Mouse (Mus musculus) midbrain, embryonic 15.5 days (tissue): ENCODE measurements around the gene Zfp689. TPM values are rescaled to one million over a fixed set of nuclear protein-coding genes. Genes with fewer than 3 reads are reported as not detected.

Experiments
- microRNA-seq: library from miRNA; unstranded; fragments of <30 nt; microRNA quantifications from one replicate; pipeline ENCODE4, GENCODE M21; 2016
- polyA plus RNA-seq: library from polyadenylated mRNA; unstranded; fragments of >200 nt; fragmentation: Nextera tagmentation; extraction: Ambion mirVana; gene quantifications from 2 replicates; pipeline ENCODE4 v1.2.1, GENCODE M21; 2015

Gene Zfp689
- polyA plus RNA-seq, 1 experiment from 2014 or later: 16.4 TPM

Small RNA genes within 50 kb of the gene (microRNA-seq; reads per million reads assigned to microRNA genes)
- gene Gm47278: not detected
- gene Mir7060: 0.55 reads per million

Other genes starting within 250 kb of the Zfp689 start
- gene Tbc1d10b, start 240.7 kb downstream of the Zfp689 start, polyA plus RNA-seq: 39.6 and 44.8 TPM in 2 replicates
- gene Mylpf, start 240.3 kb downstream of the Zfp689 start, polyA plus RNA-seq: 3.9 and 5.0 TPM in 2 replicates
- gene Zfp553, start 216.1 kb downstream of the Zfp689 start, polyA plus RNA-seq: 63.7 and 64.1 TPM in 2 replicates
- gene Sept1, start 216.0 kb downstream of the Zfp689 start, polyA plus RNA-seq: 17.0 and 18.2 TPM in 2 replicates
- gene Zfp771, start 204.9 kb downstream of the Zfp689 start, polyA plus RNA-seq: 72.0 and 73.1 TPM in 2 replicates
- gene Dctpp1, start 188.4 kb downstream of the Zfp689 start, polyA plus RNA-seq: 114 and 118 TPM in 2 replicates
- gene Sephs2, start 175.1 kb downstream of the Zfp689 start, polyA plus RNA-seq: 59.9 and 62.3 TPM in 2 replicates
- gene Itgal, start 152.9 kb downstream of the Zfp689 start, polyA plus RNA-seq: 0.19 and 0.37 TPM in 2 replicates
- gene Zfp768, start 103.6 kb downstream of the Zfp689 start, polyA plus RNA-seq: 19.1 and 19.2 TPM in 2 replicates
- gene Zfp747, start 73.1 kb downstream of the Zfp689 start, polyA plus RNA-seq: 10.3 and 10.5 TPM in 2 replicates
- 5.2 and 6.6 TPM in 2 replicates for gene 9130019O22Rik, start 62.0 kb downstream of the Zfp689 start, polyA plus RNA-seq
- 6.3 and 6.6 TPM in 2 replicates for gene E430018J23Rik, start 55.5 kb downstream of the Zfp689 start, polyA plus RNA-seq
- 5.7 and 6.4 TPM in 2 replicates for gene Zfp764, start 42.3 kb downstream of the Zfp689 start, polyA plus RNA-seq
- gene Zfp688, start 27.1 kb downstream of the Zfp689 start, polyA plus RNA-seq: 32.0 and 34.2 TPM in 2 replicates
- gene Prr14, start 10.5 kb upstream of the Zfp689 start, polyA plus RNA-seq: 40.5 TPM in 2 replicates
- gene Fbrs, start 30.0 kb upstream of the Zfp689 start, polyA plus RNA-seq: 13.8 and 15.9 TPM in 2 replicates
- gene Srcap, start 62.8 kb upstream of the Zfp689 start, polyA plus RNA-seq: 60.4 and 68.0 TPM in 2 replicates
- gene Gm42715, start 70.4 kb upstream of the Zfp689 start, polyA plus RNA-seq: 17.4 and 17.5 TPM in 2 replicates
- 5.7 and 6.3 TPM in 2 replicates for gene Tmem265, start 112.2 kb upstream of the Zfp689 start, polyA plus RNA-seq
- gene Phkg2, start 124.2 kb upstream of the Zfp689 start, polyA plus RNA-seq: 60.0 and 61.0 TPM in 2 replicates
- 10.8 and 10.9 TPM in 2 replicates for gene Ccdc189, start 139.4 kb upstream of the Zfp689 start, polyA plus RNA-seq
- 47.9 and 51.1 TPM in 2 replicates for gene Rnf40, start 139.6 kb upstream of the Zfp689 start, polyA plus RNA-seq
- gene Zfp629, start 166.6 kb upstream of the Zfp689 start, polyA plus RNA-seq: 25.5 and 26.6 TPM in 2 replicates